Mouse (Mus musculus) Patski (cell line): ENCODE data around the gene Foxb1. TPM values are rescaled to one million over a fixed set of nuclear protein-coding genes. Genes with fewer than 3 reads are reported as not detected.

ENCODE experiments used
- ATAC-seq: fragments of 100-300 bp; one replicate; pipeline ENCODE4 v1.8.0; 2021
- CTCF ChIA-PET: fragments of 350-600 bp; sonication (Branson Sonifier 250); formaldehyde crosslinking; loops from one replicate; lab custom pipeline; 2022; ENCODE audit warnings: inconsistent platforms; lab: Charles Lee
- POLR2A ChIA-PET: fragments of 350-600 bp; sonication (Branson Sonifier 250); formaldehyde crosslinking; loops from one replicate; lab custom pipeline; 2022; ENCODE audit warnings: antibody characterized with exemption, inconsistent platforms; lab: Charles Lee
- DNase-seq: peaks from one replicate; pipeline ENCODE4 v3.0.0-alpha.2; 2011; ENCODE audit warnings: low read depth, low spot score
- H3K27me3 ChIP-seq: fragments of 371-371 bp; one replicate; pipeline ENCODE4 v1.5.1; 2021
- CTCF ChIP-seq: fragments of 100-300 bp; IDR thresholded peaks from one replicate; pipeline ENCODE4 v1.5.1; 2021
- in situ Hi-C: fragments of 300-500 bp; cut with MboI; formaldehyde crosslinking; loops from 3 replicates; pipeline ENCODE4 v1.11.1; 2018; ENCODE audit warnings: low pct_unique_long_range_greater_than_20kb, mixed read lengths
- polyA plus RNA-seq: library from polyadenylated mRNA; unstranded; gene quantifications from one replicate; pipeline ENCODE4 v1.2.3, GENCODE M21; 2021

Gene Foxb1
- polyA plus RNA-seq, 1 experiment from 2014 or later = not detected

DNA sequence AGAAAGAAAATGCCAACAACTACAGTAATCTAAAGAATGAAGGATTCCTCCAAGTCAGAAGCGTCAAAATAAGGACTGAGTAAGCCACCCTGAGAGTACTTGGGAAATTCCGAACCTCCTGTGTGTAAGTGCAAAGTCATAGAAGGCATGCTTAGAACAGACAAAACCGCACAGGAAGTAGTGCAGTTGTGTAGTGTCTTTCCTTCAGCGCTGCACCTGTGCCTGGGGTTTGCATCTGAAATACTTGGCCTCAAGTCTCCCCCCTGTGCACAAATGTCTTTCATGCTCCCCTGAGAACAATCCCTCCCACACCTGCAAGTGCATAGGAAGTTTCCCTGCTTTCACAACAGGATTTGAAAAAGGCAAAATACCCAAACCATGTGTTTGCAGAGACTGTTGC, 3.5 kb downstream of the Foxb1 start:
- ChIA-PET POLR2A (no interaction called here), CTCF (no interaction called here)
- in situ Hi-C loops = no loop called here
- no peak for DNase-seq
- no peak for ATAC-seq
- H3K27me3 ChIP-seq = peaks cover 49% of the 10 kb centered on the region
- TF ChIP-seq CTCF = no peak

DNA sequence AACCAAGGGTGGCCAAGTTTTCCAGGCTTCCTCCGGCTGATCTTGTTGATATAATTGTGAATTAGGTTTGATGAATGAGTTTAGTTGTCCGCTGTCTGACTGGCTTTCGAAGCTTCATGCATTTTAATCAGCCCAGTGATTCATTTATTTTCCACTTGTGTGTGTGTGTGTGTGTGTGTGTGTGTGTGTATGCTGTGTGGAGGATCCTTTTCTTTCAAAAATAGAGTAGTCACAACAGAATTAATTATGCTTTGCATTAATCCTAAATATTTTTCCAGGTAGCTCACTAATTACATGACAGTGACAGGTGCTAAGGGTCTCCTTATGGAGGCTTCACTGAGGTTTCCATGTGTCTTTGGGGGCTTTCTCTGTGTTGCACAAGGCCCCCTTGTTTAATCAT, 4.3 kb downstream of the Foxb1 start:
- DNase-seq = no peak
- ChIA-PET POLR2A (interaction anchor here (0.7 kb wide), 1 partner anchor 48 kb away, joined by 4 read pairs; no protein-coding TSS in a partner anchor), CTCF (interaction anchor here (1.4 to 1.8 kb wide), 2 partner anchors 11 to 171 kb away, joined by 3 to 5 read pairs; no protein-coding TSS in a partner anchor)
- TF ChIP-seq CTCF = no peak
- ATAC-seq = no peak
- peaks cover 52% of the 10 kb centered on the region for H3K27me3 ChIP-seq
- in situ Hi-C loops = no loop called here

GRCm38 (mm10) chr9:69756041-69756440, 4.7 kb downstream of the Foxb1 start:
- ATAC-seq (no peak), DNase-seq (no peak)
- in situ Hi-C loops = no loop called here
- TF ChIP-seq CTCF = no peak
- CTCF ChIA-PET = interaction anchor here (1.4 to 1.8 kb wide), 2 partner anchors 11 to 171 kb away, joined by 3 to 5 read pairs; no protein-coding TSS in a partner anchor
- peaks cover 50% of the 10 kb centered on the region for H3K27me3 ChIP-seq
- POLR2A ChIA-PET = interaction anchor here (0.7 kb wide), 1 partner anchor 47 kb away, joined by 4 read pairs; no protein-coding TSS in a partner anchor

GRCm38 (mm10) chr9:69755157-69755556, 5.6 kb downstream of the Foxb1 start:
- ChIA-PET CTCF (interaction anchor here (1.8 kb wide), 1 partner anchor 10 kb away, joined by 5 read pairs; no protein-coding TSS in a partner anchor), POLR2A (no interaction called here)
- in situ Hi-C loops = no loop called here
- TF ChIP-seq CTCF = no peak
- ATAC-seq (no peak), DNase-seq (no peak)
- H3K27me3 ChIP-seq = peaks cover 41% of the 10 kb centered on the region

- TF ChIP-seq CTCF = no peak
- no peak for DNase-seq
- ATAC-seq = no peak
- POLR2A ChIA-PET = no interaction called here
- in situ Hi-C loops = no loop called here
- H3K27me3 ChIP-seq = peaks cover 36% of the 10 kb centered on the region
- CTCF ChIA-PET = interaction anchor here (1.8 kb wide), 1 partner anchor 9 kb away, joined by 5 read pairs; no protein-coding TSS in a partner anchor
Measured at GRCm38 (mm10) chr9:69754712-69755111, 6.0 kb downstream of the Foxb1 start.

DNA sequence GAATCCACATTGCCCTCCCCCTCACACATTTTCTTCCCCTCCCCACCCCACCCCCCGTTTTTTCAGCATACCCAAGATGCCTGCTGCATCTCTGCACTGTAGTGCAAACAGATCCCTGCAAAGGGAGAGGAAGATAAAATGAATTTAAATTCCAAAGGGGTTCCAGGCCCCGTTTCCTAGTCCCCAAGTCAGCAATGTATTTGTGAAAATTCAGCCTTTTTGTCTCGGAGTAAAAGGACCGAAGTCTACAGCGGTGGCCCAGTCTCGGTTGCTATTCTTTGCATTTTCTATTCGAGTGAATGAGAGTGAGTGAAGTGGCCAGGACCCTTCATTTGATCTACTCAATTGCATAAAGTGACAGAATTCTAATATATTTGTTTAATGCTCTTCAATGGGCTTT, 6.4 kb downstream of the Foxb1 start:
- TF ChIP-seq CTCF = no peak
- CTCF ChIA-PET = no interaction called here

DNA sequence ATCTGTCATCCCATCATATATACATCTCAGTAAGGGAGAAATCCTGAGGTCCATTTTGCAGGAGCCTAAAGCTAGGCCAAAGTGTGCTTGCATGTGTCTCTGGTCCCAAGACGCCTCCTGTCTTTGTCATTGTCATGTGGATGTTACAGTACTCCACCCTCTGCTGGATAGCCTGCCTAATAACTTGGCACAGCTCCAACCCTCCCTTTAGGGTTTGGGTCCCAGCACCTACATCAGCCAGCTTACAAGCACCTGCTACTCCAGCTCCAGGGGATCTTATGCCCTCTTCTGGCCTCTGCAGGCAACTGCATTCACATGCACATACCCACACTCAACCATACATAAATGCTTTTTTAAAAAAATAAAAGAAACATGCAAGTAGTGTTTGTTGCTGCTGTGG, 12.8 kb downstream of the Foxb1 start:
- ChIA-PET POLR2A (no interaction called here), CTCF (no interaction called here)
- H3K27me3 ChIP-seq = peaks cover 6% of the 10 kb centered on the region
- DNase-seq = no peak
- TF ChIP-seq CTCF = peak; percentile 32
- ATAC-seq = no peak
- in situ Hi-C loops = no loop called here

More for the DNA sequence above, 6.4 kb downstream of the Foxb1 start:
- in situ Hi-C loops = no loop called here
- POLR2A ChIA-PET = no interaction called here
- DNase-seq = no peak
- H3K27me3 ChIP-seq = peaks cover 32% of the 10 kb centered on the region
- ATAC-seq = no peak

DNA sequence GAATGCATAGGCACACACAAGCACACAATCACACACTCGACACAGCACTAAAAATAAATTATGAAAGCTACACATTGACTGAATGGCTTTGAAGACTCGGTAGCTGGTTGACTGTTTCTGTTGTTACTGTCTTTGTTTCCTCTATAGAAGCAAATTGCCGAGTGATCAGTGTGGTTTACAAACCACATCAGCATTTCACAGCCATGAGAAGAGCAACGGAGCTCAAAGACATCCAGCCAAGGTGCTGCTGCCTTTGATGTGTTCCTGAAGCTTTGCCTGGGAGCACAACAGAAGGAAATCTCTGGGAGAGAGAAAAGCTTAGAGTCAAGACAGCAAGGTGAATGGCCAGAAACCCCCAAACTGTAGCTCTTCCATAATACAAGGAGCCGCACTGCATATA, 32.0 kb downstream of the Foxb1 start:
- in situ Hi-C loops = no loop called here
- no peak for ATAC-seq
- no peak for DNase-seq
- H3K27me3 ChIP-seq = no peaks in the 10 kb centered on the region
- no peak for TF ChIP-seq CTCF
- ChIA-PET POLR2A (no interaction called here), CTCF (interaction anchor here (0.9 kb wide), 1 partner anchor 14 kb away, joined by 3 read pairs; no protein-coding TSS in a partner anchor)

DNA sequence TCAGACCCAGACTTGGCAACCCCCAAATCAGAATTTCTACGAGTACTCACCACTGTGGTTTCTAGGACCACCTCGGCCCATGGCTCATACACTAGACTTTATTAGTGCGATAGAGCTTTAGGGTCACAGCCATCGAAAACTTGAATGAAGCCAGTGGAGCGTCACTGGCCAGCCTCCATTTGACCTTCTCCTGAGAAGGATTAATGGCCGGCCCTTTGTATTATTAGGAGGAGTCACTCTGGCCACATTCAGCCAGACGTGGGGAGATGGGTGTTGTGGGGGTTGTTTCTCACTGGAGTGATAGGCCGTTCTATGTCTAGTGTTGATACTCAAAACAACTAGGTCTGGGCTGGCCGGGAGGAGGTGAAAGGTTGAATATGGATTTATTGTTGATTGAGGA, 42.3 kb downstream of the Foxb1 start:
- DNase-seq (no peak), ATAC-seq (no peak)
- in situ Hi-C loops = no loop called here
- ChIA-PET CTCF (no interaction called here), POLR2A (no interaction called here)
- TF ChIP-seq CTCF = no peak
- H3K27me3 ChIP-seq = no peaks in the 10 kb centered on the region

GRCm38 (mm10) chr9:69716364-69716763, 44.4 kb downstream of the Foxb1 start:
- TF ChIP-seq CTCF = no peak
- in situ Hi-C loops = no loop called here
- ChIA-PET POLR2A (interaction anchor here (0.5 kb wide), 1 partner anchor 11 kb away, joined by 3 read pairs; no protein-coding TSS in a partner anchor), CTCF (no interaction called here)
- no peaks in the 10 kb centered on the region for H3K27me3 ChIP-seq
- DNase-seq (no peak), ATAC-seq (no peak)

- CTCF ChIA-PET = interaction anchor here (1.1 to 1.4 kb wide), 2 partner anchors 11 to 169 kb away, joined by 3 read pairs; no protein-coding TSS in a partner anchor
- POLR2A ChIA-PET = no interaction called here
- in situ Hi-C loops = no loop called here
- DNase-seq = peak; percentile 47
- TF ChIP-seq CTCF = no peak
- ATAC-seq = peak; percentile 54
- no peaks in the 10 kb centered on the region for H3K27me3 ChIP-seq
Measured at GRCm38 (mm10) chr9:69715445-69715844, 45.3 kb downstream of the Foxb1 start.
